Mouse (Mus musculus) erythroblast, embryonic 14.5 days (primary cell): Measurements from ENCODE around the gene C2cd5.

Experiments used
- GATA1 ChIP-seq: IDR thresholded peaks from 2 replicates; pipeline ENCODE4 v1.6.1; 2012; ENCODE audit warnings: low read length, inconsistent platforms, mixed read lengths
- TAL1 ChIP-seq: IDR thresholded peaks from 3 replicates; pipeline ENCODE4 v1.6.1; 2012; ENCODE audit warnings: low read length, inconsistent platforms, mixed read lengths

DNA sequence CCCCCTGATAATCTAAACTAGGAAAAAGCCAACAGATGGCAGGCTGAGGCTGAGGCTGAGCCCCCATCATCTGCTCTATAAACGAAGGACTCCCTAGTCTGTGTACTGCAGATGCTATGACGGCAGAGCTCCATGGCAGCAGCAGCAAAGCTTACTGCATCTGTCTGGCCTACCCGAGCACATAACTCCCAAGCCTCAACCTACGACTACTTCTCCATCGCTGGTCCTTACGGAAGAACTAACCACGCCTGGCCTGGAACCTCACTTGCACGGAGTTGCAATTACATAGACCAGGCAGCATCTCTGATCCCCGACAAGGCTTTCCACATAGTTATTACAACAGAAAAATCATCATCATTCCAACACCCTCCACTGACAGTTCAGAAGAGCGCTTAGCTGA is 23.5 kb downstream of the C2cd5 start:
- TF ChIP-seq GATA1: no peak
- no peak for TF ChIP-seq TAL1
